Mouse (Mus musculus): ENCODE measurements around the gene Gabpb1. TPM values are rescaled to one million over a fixed set of nuclear protein-coding genes. Genes with fewer than 3 reads are reported as not detected.

The Gabpb1 gene
- total RNA-seq, 1 experiment from 2014 or later = 54.1 TPM

- no peak for ATAC-seq (replicated peaks; ENCODE audit: low read depth, poor library complexity, severe bottlenecking)
Measured at GRCm38 (mm10) chr2:126597279-126598241, 78.6 kb downstream of the Gabpb1 start.

GRCm38 (mm10) chr2:126596347-126597072 lies 79.6 kb downstream of the Gabpb1 start:
- ATAC-seq (replicated peaks; ENCODE audit: low read depth, poor library complexity, severe bottlenecking) = no peak

- ATAC-seq (replicated peaks; ENCODE audit: low read depth, poor library complexity, severe bottlenecking) = peak; percentile 85
Measured at GRCm38 (mm10) chr2:126593831-126594610, 82.1 kb downstream of the Gabpb1 start.

GRCm38 (mm10) chr2:126591304-126591703 lies 84.8 kb downstream of the Gabpb1 start:
- ATAC-seq (replicated peaks; ENCODE audit: low read depth, poor library complexity, severe bottlenecking) = no peak

GRCm38 (mm10) chr2:126587468-126587867 lies 88.7 kb downstream of the Gabpb1 start:
- peak; percentile 63 for ATAC-seq (replicated peaks; ENCODE audit: low read depth, poor library complexity, severe bottlenecking)

- ATAC-seq (replicated peaks; ENCODE audit: low read depth, poor library complexity, severe bottlenecking) = no peak
Measured at GRCm38 (mm10) chr2:126584621-126585369, 91.3 kb downstream of the Gabpb1 start.

GRCm38 (mm10) chr2:126583960-126584359 lies 92.2 kb downstream of the Gabpb1 start:
- peak; percentile 46; the same call in 1 of the 2 replicates for ATAC-seq (replicated peaks; ENCODE audit: low read depth, poor library complexity, severe bottlenecking)

GRCm38 (mm10) chr2:126579282-126579681 lies 96.9 kb downstream of the Gabpb1 start:
- ATAC-seq (replicated peaks; ENCODE audit: low read depth, poor library complexity, severe bottlenecking) = no peak

Other genes starting within 250 kb of the Gabpb1 start
- gene Atp8b4, start 175.7 kb downstream of the Gabpb1 start, total RNA-seq (2017) = 78.1 and 85.9 TPM in 2 replicates
- 0.55 and 0.68 TPM in 2 replicates for gene Slc27a2, start 123.9 kb downstream of the Gabpb1 start, total RNA-seq (2017)
- 16.9 and 19.1 TPM in 2 replicates for gene Hdc, start 57.0 kb downstream of the Gabpb1 start, total RNA-seq (2017)
- gene Usp8, start 31.0 kb upstream of the Gabpb1 start, total RNA-seq (2017) = 64.7 and 69.2 TPM in 2 replicates
- gene Usp50, start 107.1 kb upstream of the Gabpb1 start, total RNA-seq (2017) = 0.15 and 0.32 TPM in 2 replicates
- gene Trpm7, start 199.9 kb upstream of the Gabpb1 start, total RNA-seq (2017) = 76.3 and 80.2 TPM in 2 replicates